Mouse (Mus musculus): ENCODE measurements around the gene Arpp21.

Arpp21 gene

GRCm38 (mm10) chr9:112231383-112231782, 4.4 kb downstream of the Arpp21 start:
- DNase-seq (ENCODE audit: extremely low read depth, low read depth, low spot score): no peak

- no peak for DNase-seq (ENCODE audit: extremely low read depth, low read depth, low spot score)
These were observed 4.9 kb downstream of the Arpp21 start for GRCm38 (mm10) chr9:112230716-112231361.

GRCm38 (mm10) chr9:112228470-112228869, 7.3 kb downstream of the Arpp21 start:
- no peak for DNase-seq (ENCODE audit: extremely low read depth, low read depth, low spot score)

GRCm38 (mm10) chr9:112227174-112227573, 8.6 kb downstream of the Arpp21 start:
- no peak for DNase-seq (ENCODE audit: extremely low read depth, low read depth, low spot score)

- DNase-seq (ENCODE audit: extremely low read depth, low read depth, low spot score): no peak
These were observed 9.2 kb downstream of the Arpp21 start for GRCm38 (mm10) chr9:112226511-112226910.

GRCm38 (mm10) chr9:112225046-112225445, 10.7 kb downstream of the Arpp21 start:
- DNase-seq (ENCODE audit: extremely low read depth, low read depth, low spot score): no peak

- no peak for DNase-seq (ENCODE audit: extremely low read depth, low read depth, low spot score)
These were observed 16.4 kb downstream of the Arpp21 start for GRCm38 (mm10) chr9:112219372-112219771.

- DNase-seq (ENCODE audit: extremely low read depth, low read depth, low spot score): no peak
These were observed 17.5 kb downstream of the Arpp21 start for GRCm38 (mm10) chr9:112218237-112218636.

- DNase-seq (ENCODE audit: extremely low read depth, low read depth, low spot score): no peak
These were observed 18.6 kb downstream of the Arpp21 start for GRCm38 (mm10) chr9:112217161-112217560.

- DNase-seq (ENCODE audit: extremely low read depth, low read depth, low spot score): no peak
These were observed 20.5 kb downstream of the Arpp21 start for GRCm38 (mm10) chr9:112215030-112215806.

GRCm38 (mm10) chr9:112213411-112214255, 22.1 kb downstream of the Arpp21 start:
- DNase-seq (ENCODE audit: extremely low read depth, low read depth, low spot score): no peak

- DNase-seq (ENCODE audit: extremely low read depth, low read depth, low spot score): no peak
These were observed 25.9 kb downstream of the Arpp21 start for GRCm38 (mm10) chr9:112209803-112210202.

- no peak for DNase-seq (ENCODE audit: extremely low read depth, low read depth, low spot score)
These were observed 28.0 kb downstream of the Arpp21 start for GRCm38 (mm10) chr9:112207767-112208166.

GRCm38 (mm10) chr9:112198296-112198695, 37.4 kb downstream of the Arpp21 start:
- DNase-seq (ENCODE audit: extremely low read depth, low read depth, low spot score): peak; percentile 81

- DNase-seq (ENCODE audit: extremely low read depth, low read depth, low spot score): no peak
These were observed 41.7 kb downstream of the Arpp21 start for GRCm38 (mm10) chr9:112194049-112194448.

- DNase-seq (ENCODE audit: extremely low read depth, low read depth, low spot score): no peak
These were observed 46.3 kb downstream of the Arpp21 start for GRCm38 (mm10) chr9:112189394-112189793.

GRCm38 (mm10) chr9:112188358-112188893, 47.3 kb downstream of the Arpp21 start:
- DNase-seq (ENCODE audit: extremely low read depth, low read depth, low spot score): no peak

GRCm38 (mm10) chr9:112187667-112188066, 48.1 kb downstream of the Arpp21 start:
- no peak for DNase-seq (ENCODE audit: extremely low read depth, low read depth, low spot score)

GRCm38 (mm10) chr9:112186336-112187305, 49.1 kb downstream of the Arpp21 start:
- no peak for DNase-seq (ENCODE audit: extremely low read depth, low read depth, low spot score)

- DNase-seq (ENCODE audit: extremely low read depth, low read depth, low spot score): no peak
These were observed 50.0 kb downstream of the Arpp21 start for GRCm38 (mm10) chr9:112185746-112186145.

Measured in fat pad, adult 2 months (tissue).